Mouse (Mus musculus): Measurements from ENCODE around the gene Mycbp. TPM values are rescaled to one million over a fixed set of nuclear protein-coding genes. Genes with fewer than 3 reads are reported as not detected.
A peak's percentile ranks its signal among the peaks of the same experiment; 100 is the strongest.
"Not testable (repeated sequence)": the region's sequence is repeated elsewhere in the genome, so short reads cannot be mapped to it uniquely, and the experiment has no call there.

Mycbp gene
- total and polyA plus RNA-seq, 3 experiments: 54.2 to 86.6 TPM; not detected in 1

GRCm38 (mm10) chr4:123940878-123941277 lies 36.2 kb downstream of the Mycbp start:
- H3K27me3 ChIP-seq (ENCODE audit: control insufficient read depth in 1 of 2, insufficient read depth in 2 of 2, low read length in 2 of 2); H3K36me3 ChIP-seq (ENCODE audit: control insufficient read depth in 1 of 2, insufficient read depth in 2 of 2, low read length in 2 of 2); H3K4me1 ChIP-seq (ENCODE audit: control insufficient read depth in 1 of 2, insufficient read depth in 2 of 2, low read length in 2 of 2); H3K9me3 ChIP-seq (replicated peaks; ENCODE audit: insufficient read depth, low read length); H3K79me2 ChIP-seq (ENCODE audit: control insufficient read depth, insufficient read depth, low read length, poor library complexity); H3K9ac ChIP-seq (ENCODE audit: control insufficient read depth, low read depth, low read length, poor library complexity, severe bottlenecking); H3K27ac ChIP-seq (ENCODE audit: control insufficient read depth, low read depth, low read length); H3K4me3 ChIP-seq (ENCODE audit: control insufficient read depth in 1 of 2, insufficient read depth in 1 of 2, low read depth in 2 of 2, low read length in 2 of 2): not testable (repeated sequence)
- peak; percentile 90 for TF ChIP-seq TBP (IDR thresholded peaks at IDR 0.05; ENCODE audit: low read depth, low read length)
- peak; percentile 49 for DNase-seq (ENCODE audit: low read depth, low spot score)

DNA sequence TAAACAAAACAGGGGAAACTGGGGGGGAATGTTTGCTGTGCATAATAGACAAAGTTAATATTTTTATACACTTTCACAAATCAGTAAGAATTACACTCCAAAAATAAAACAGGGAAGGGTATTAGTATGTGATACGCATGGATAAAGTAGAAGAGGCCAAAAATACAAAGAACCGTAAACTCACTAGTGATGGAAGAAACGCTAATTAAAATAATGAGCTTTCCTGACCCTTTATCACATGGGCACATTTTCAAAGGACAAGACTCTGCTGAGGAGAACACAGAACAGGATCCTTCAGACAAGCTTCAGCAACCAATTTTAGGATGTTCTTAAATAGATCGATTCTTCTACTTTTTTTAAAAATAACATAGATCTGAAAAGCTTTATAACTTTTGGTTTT lies 42.1 kb downstream of the Mycbp start:
- no peaks in the 10 kb centered on the region; a peak in 2 of 4 replicates for H3K27me3 ChIP-seq (ENCODE audit: control insufficient read depth in 1 of 2, insufficient read depth in 2 of 2, low read length in 2 of 2)
- no peak for DNase-seq (ENCODE audit: low read depth, low spot score)
- H3K9ac ChIP-seq (ENCODE audit: control insufficient read depth, low read depth, low read length, poor library complexity, severe bottlenecking): no peak overlapping the region
- H3K27ac ChIP-seq (ENCODE audit: control insufficient read depth, low read depth, low read length): no peak overlapping the region
- H3K36me3 ChIP-seq (ENCODE audit: control insufficient read depth in 1 of 2, insufficient read depth in 2 of 2, low read length in 2 of 2): no peaks in the 10 kb centered on the region; a peak in 1 of 4 replicates
- no peak for TF ChIP-seq ZC3H11A (IDR thresholded peaks at IDR 0.05; ENCODE audit: low read depth, low read length)
- H3K4me1 ChIP-seq (ENCODE audit: control insufficient read depth in 1 of 2, insufficient read depth in 2 of 2, low read length in 2 of 2): no peaks in the 10 kb centered on the region
- H3K9me3 ChIP-seq (replicated peaks; ENCODE audit: insufficient read depth, low read length): no peaks in the 10 kb centered on the region
- no peaks in the 10 kb centered on the region for H3K79me2 ChIP-seq (ENCODE audit: control insufficient read depth, insufficient read depth, low read length, poor library complexity)
- no peak overlapping the region for H3K4me3 ChIP-seq (ENCODE audit: control insufficient read depth in 1 of 2, insufficient read depth in 1 of 2, low read depth in 2 of 2, low read length in 2 of 2)

GRCm38 (mm10) chr4:123947149-123947548 lies 42.5 kb downstream of the Mycbp start:
- TF ChIP-seq HCFC1 (IDR thresholded peaks at IDR 0.05; ENCODE audit: low read depth, low read length) (no peak), EP300 (IDR thresholded peaks at IDR 0.05; ENCODE audit: low read depth in 1 of 2, low read length in 2 of 2) (no peak), KAT2A (conservative IDR thresholded peaks at IDR 0.05; ENCODE audit: low read depth, low read length) (no peak), GABPA (IDR thresholded peaks at IDR 0.05; ENCODE audit: low read depth, low read length) (no peak), USF1 (IDR thresholded peaks at IDR 0.05; ENCODE audit: low read depth, low read length) (no peak), JUND (IDR thresholded peaks at IDR 0.05; ENCODE audit: low read depth, low read length) (no peak), CHD1 (IDR thresholded peaks at IDR 0.05; ENCODE audit: low read depth, low read length) (no peak), MAZ (IDR thresholded peaks at IDR 0.05; ENCODE audit: low read depth, low read length) (no peak), TAL1 (IDR thresholded peaks at IDR 0.05; ENCODE audit: low read length) (no peak), BHLHE40 (IDR thresholded peaks at IDR 0.05; ENCODE audit: borderline replicate concordance, low read depth, low read length) (no peak), UBTF (IDR thresholded peaks at IDR 0.05; ENCODE audit: borderline replicate concordance, insufficient read depth, low read depth, low read length) (no peak), CHD2 (IDR thresholded peaks at IDR 0.05; ENCODE audit: low read length) (no peak), ZC3H11A (IDR thresholded peaks at IDR 0.05; ENCODE audit: low read depth, low read length) (no peak), POLR2A (IDR thresholded peaks at IDR 0.05; ENCODE audit: control insufficient read depth in 1 of 2, insufficient read depth in 1 of 2, low read depth in 1 of 2, low read length in 2 of 2, poor library complexity in 1 of 2) (no peak), SMC3 (IDR thresholded peaks at IDR 0.05; ENCODE audit: low read depth, low read length) (no peak)
- no peak overlapping the region for H3K27ac ChIP-seq (ENCODE audit: control insufficient read depth, low read depth, low read length)
- H3K4me3 ChIP-seq (ENCODE audit: control insufficient read depth in 1 of 2, insufficient read depth in 1 of 2, low read depth in 2 of 2, low read length in 2 of 2): no peak overlapping the region
- no peaks in the 10 kb centered on the region for H3K79me2 ChIP-seq (ENCODE audit: control insufficient read depth, insufficient read depth, low read length, poor library complexity)
- H3K9ac ChIP-seq (ENCODE audit: control insufficient read depth, low read depth, low read length, poor library complexity, severe bottlenecking): no peak overlapping the region
- DNase-seq (ENCODE audit: low read depth, low spot score): no peak
- H3K36me3 ChIP-seq (ENCODE audit: control insufficient read depth in 1 of 2, insufficient read depth in 2 of 2, low read length in 2 of 2): no peaks in the 10 kb centered on the region; a peak in 1 of 4 replicates
- H3K9me3 ChIP-seq (replicated peaks; ENCODE audit: insufficient read depth, low read length): no peaks in the 10 kb centered on the region
- no peaks in the 10 kb centered on the region; a peak in 2 of 4 replicates for H3K27me3 ChIP-seq (ENCODE audit: control insufficient read depth in 1 of 2, insufficient read depth in 2 of 2, low read length in 2 of 2)
- no peaks in the 10 kb centered on the region for H3K4me1 ChIP-seq (ENCODE audit: control insufficient read depth in 1 of 2, insufficient read depth in 2 of 2, low read length in 2 of 2)
